Mouse (Mus musculus) stomach, adult 2 months (tissue): ENCODE data around the gene Upk1a. TPM values are rescaled to one million over a fixed set of nuclear protein-coding genes. Genes with fewer than 3 reads are reported as not detected.

Experiments
- polyA plus RNA-seq: library from polyadenylated mRNA; depleted of rRNA; stranded (reverse); fragments of >200 nt; gene quantifications from 2 replicates; pipeline ENCODE4 v1.2.3, GENCODE M21; 2012; rRNA removed

The Upk1a gene
- 4.0 TPM in 2 replicates for polyA plus RNA-seq

GRCm38 (mm10) chr7:30612654-30613402 lies at the start of gene Upk1a:
Gene Upk1a, minus strand, starts transcription at chr7:30612847.

GRCm38 (mm10) chr7:30649591-30650540 lies 37.2 kb upstream of the Upk1a start, which contains the start of gene Rbm42:
Gene Rbm42, minus strand, starts transcription at chr7:30650317.

DNA sequence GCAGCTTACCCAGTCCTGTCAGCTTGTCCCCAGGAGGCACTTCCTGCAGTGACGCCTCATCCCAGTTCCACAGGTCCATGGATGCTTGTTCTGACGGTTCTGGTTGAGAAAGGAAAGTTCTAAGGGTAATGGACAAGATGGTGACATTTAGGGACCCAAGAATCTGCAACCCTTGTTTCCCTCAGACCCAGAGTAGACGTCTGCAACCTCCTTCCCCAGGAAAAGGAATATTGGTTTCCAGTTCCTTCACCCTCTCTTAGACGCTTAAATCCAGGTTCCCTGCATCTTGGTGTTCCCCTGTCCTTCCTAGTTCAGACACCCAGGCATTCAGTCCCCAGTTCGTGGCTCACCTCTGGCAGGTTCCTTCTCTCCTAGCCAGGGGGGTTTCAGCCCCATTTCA lies 23.1 kb upstream of the Upk1a start, which contains the start of gene Etv2:
Gene Etv2 (minus strand): TSS at position 101 of the 400 bp plus-strand sequence.

GRCm38 (mm10) chr7:30625530-30626384 lies 13.1 kb upstream of the Upk1a start, which contains the start of gene Cox6b1:
Gene Cox6b1, minus strand, starts transcription at chr7:30626151.

DNA sequence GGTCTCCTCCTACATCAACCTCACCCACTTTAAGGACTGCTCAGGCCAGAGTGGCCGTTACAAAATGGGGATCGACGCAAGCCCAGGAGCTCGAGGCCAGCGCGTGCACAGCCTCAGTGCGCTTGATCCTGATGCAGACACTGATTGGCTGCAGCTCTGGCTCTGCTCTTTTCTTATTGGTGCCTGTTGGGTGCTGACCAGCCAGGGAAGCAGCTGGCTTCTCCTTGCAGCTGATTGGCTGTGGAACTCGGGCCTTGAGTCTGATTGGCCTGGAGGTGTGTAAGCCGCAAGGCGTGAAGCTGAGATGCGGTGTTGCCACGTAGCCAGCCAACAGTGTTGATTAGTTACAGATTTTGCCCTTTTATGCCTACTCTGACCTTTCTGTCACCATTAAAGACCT lies 13.9 kb downstream of the Upk1a start, which contains the start of gene Zbtb32:
Gene Zbtb32 (minus strand): TSS at position 124 of the 400 bp plus-strand sequence.

DNA sequence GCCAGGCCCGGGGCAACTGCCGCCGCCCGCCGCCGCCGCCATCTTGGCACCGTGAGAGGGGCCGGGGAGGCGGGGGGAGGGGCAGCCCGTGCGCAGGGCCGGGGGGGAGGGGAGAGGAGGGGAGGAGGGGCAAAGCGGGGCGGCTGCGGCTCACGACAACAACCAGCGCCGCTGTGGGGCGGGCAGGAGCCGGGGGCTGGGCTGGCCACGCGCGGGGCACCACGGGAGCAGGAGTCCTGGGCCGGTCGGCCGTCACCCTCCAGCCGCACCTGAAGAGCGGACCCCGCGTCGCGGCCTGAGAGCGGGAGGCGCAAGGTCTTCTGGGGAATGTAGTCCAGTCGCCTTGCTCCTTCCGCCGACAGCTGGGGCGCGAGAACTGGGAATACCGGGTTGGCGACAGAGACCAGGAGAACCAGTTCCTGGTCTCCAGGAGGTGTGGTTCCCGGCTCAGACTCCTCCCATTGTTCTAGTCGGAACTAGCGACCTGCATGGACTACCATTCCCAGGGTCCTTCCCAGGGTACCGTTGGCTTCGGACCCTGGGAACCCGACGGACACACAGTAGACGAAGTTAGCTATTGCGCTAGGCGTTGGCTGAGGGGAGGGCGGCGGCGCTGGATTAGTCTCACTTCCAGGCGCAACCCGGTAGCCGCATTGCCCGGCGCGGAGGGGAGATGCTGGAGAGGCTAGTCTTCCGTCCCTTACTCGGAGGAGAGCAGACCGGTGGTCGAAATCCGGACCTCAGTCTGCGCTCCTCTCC lies 23.8 kb downstream of the Upk1a start, which contains the start of gene Kmt2b:
Gene Kmt2b (minus strand): TSS at position 51 of the 759 bp plus-strand sequence.

GRCm38 (mm10) chr7:30564970-30565571 lies 47.6 kb downstream of the Upk1a start, which contains the start of gene Igflr1:
Gene Igflr1, plus strand, starts transcription at chr7:30565427.

GRCm38 (mm10) chr7:30563117-30563905 lies 49.3 kb downstream of the Upk1a start, which contains the start of the genes U2af1l4, Gm49396 and Psenen:
Gene U2af1l4, plus strand, starts transcription at chr7:30563301.
Gene Gm49396, plus strand, starts transcription at chr7:30563344.
Gene Psenen, minus strand, starts transcription at chr7:30563627.

DNA sequence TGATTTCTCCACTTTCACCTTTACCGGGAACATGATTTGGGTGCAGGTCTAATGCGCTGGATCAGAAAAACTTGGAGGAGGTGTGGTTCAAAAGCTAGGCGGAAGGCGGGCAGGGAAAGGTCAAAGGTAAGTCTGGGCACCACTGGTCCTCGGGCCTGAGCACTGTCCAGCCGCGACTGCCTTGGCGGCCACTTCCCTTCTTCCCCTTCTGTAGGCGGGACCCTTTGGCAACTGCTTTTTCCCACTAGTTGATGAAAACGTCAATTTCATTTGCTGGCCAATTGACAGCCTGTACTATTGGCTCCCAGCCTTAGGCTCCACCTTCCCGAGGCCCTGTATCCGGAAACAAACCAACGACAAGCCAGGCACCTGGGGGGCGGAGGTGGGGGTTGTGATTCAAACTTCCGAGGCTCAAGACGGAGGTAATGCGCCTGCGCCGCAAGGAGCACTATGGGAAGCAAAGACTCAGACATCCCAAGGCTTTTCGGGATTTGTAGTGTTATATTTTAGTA lies 53.1 kb downstream of the Upk1a start, which contains the start of gene Lin37:
Gene Lin37 (minus strand): TSS at position 396 of the 512 bp plus-strand sequence.

Other genes starting within 250 kb of the Upk1a start
- gene Tyrobp, start 199.1 kb downstream of the Upk1a start, polyA plus RNA-seq: 38.9 and 55.7 TPM in 2 replicates
- 3.8 and 16.6 TPM in 2 replicates for gene Hcst, start 193.0 kb downstream of the Upk1a start, polyA plus RNA-seq
- 2.3 and 3.7 TPM in 2 replicates for gene Nfkbid, start 191.1 kb downstream of the Upk1a start, polyA plus RNA-seq
- 30.9 and 40.1 TPM in 2 replicates for gene Aplp1, start 167.3 kb downstream of the Upk1a start, polyA plus RNA-seq
- gene Kirrel2, start 155.2 kb downstream of the Upk1a start, polyA plus RNA-seq: 0.42 and 2.0 TPM in 2 replicates
- gene Nphs1, start 154.5 kb downstream of the Upk1a start, polyA plus RNA-seq: 0.12 and 0.32 TPM in 2 replicates
- gene Prodh2, start 119.2 kb downstream of the Upk1a start, polyA plus RNA-seq: 0.15 TPM in 1 of 2 replicates, not detected in the other
- 4.7 and 6.1 TPM in 2 replicates for gene Arhgap33, start 77.8 kb downstream of the Upk1a start, polyA plus RNA-seq
- 129 and 132 TPM in 2 replicates for gene Hspb6, start 60.7 kb downstream of the Upk1a start, polyA plus RNA-seq
- 3.4 and 3.9 TPM in 2 replicates for gene Proser3, start 60.5 kb downstream of the Upk1a start, polyA plus RNA-seq
- 14.3 and 19.7 TPM in 2 replicates for gene Lin37, start 53.0 kb downstream of the Upk1a start, polyA plus RNA-seq
- 32.7 and 35.6 TPM in 2 replicates for gene U2af1l4, start 49.5 kb downstream of the Upk1a start, polyA plus RNA-seq
- 0.66 and 0.85 TPM in 2 replicates for gene Gm49396, start 49.5 kb downstream of the Upk1a start, polyA plus RNA-seq
- gene Psenen, start 49.2 kb downstream of the Upk1a start, polyA plus RNA-seq: 70.1 and 76.5 TPM in 2 replicates
- gene Igflr1, start 47.4 kb downstream of the Upk1a start, polyA plus RNA-seq: 4.5 and 5.3 TPM in 2 replicates
- gene Kmt2b, start 24.1 kb downstream of the Upk1a start, polyA plus RNA-seq: 17.8 and 24.6 TPM in 2 replicates
- 3.6 and 4.9 TPM in 2 replicates for gene Zbtb32, start 13.9 kb downstream of the Upk1a start, polyA plus RNA-seq
- 263 and 306 TPM in 2 replicates for gene Cox6b1, start 13.3 kb upstream of the Upk1a start, polyA plus RNA-seq
- not detected in 2 replicates for gene Etv2, start 23.0 kb upstream of the Upk1a start, polyA plus RNA-seq
- gene Rbm42, start 37.5 kb upstream of the Upk1a start, polyA plus RNA-seq: 42.7 and 58.2 TPM in 2 replicates
- gene Haus5, start 52.1 kb upstream of the Upk1a start, polyA plus RNA-seq: 2.2 and 4.0 TPM in 2 replicates
- not detected in 2 replicates for gene Pmis2, start 58.8 kb upstream of the Upk1a start, polyA plus RNA-seq
- gene 2200002J24Rik, start 86.1 kb upstream of the Upk1a start, polyA plus RNA-seq: 18.8 and 40.8 TPM in 2 replicates
- 1,538 and 2,919 TPM in 2 replicates for gene Atp4a, start 99.4 kb upstream of the Upk1a start, polyA plus RNA-seq
- 111 and 145 TPM in 2 replicates for gene Tmem147, start 116.7 kb upstream of the Upk1a start, polyA plus RNA-seq
- not detected in 2 replicates for gene Gapdhs, start 130.8 kb upstream of the Upk1a start, polyA plus RNA-seq
- 94.0 and 112 TPM in 2 replicates for gene Sbsn, start 138.6 kb upstream of the Upk1a start, polyA plus RNA-seq
- gene Dmkn, start 150.9 kb upstream of the Upk1a start, polyA plus RNA-seq: 1,147 and 1,166 TPM in 2 replicates
- gene Krtdap, start 175.0 kb upstream of the Upk1a start, polyA plus RNA-seq: 362 and 714 TPM in 2 replicates
- gene Ffar2, start 210.9 kb upstream of the Upk1a start, polyA plus RNA-seq: 4.2 and 4.8 TPM in 2 replicates
- 0.10 TPM in 1 of 2 replicates, not detected in the other for gene Ffar3, start 243.3 kb upstream of the Upk1a start, polyA plus RNA-seq
- 0.03 and 0.06 TPM in 2 replicates for gene Ffar1, start 248.7 kb upstream of the Upk1a start, polyA plus RNA-seq